Mouse (Mus musculus) CH12.LX (cell line): ENCODE results near the gene Zc3hav1l.

Source experiments
- CHD1 ChIP-seq: IDR thresholded peaks from 2 replicates; pipeline ENCODE4 v1.6.1; 2012; ENCODE audit warnings: low read depth, low read length, improper control_type of control experiment, inconsistent platforms
- CTCF ChIP-seq, 2 experiments: IDR thresholded peaks in 1 of 2; conservative IDR thresholded peaks in 1 of 2; 2 replicates each; pipeline ENCODE4 v1.5.1; 2011 to 2012; ENCODE audit warnings: low read depth in 2 of 2, low read length in 2 of 2, improper control_type of control experiment in 1 of 2, inconsistent platforms in 1 of 2, mild to moderate bottlenecking in 1 of 2, moderate library complexity in 1 of 2
- EP300 ChIP-seq: IDR thresholded peaks from 2 replicates; pipeline ENCODE4 v1.6.1; 2011; ENCODE audit warnings: low read length, improper control_type of control experiment
- GABPA ChIP-seq: IDR thresholded peaks from 2 replicates; pipeline ENCODE4 v1.6.1; 2012; ENCODE audit warnings: low read depth, low read length, improper control_type of control experiment, inconsistent platforms; ENCODE audit not compliant: insufficient replicate concordance
- MAFK ChIP-seq: IDR thresholded peaks from 2 replicates; pipeline ENCODE4 v1.6.1; 2011; ENCODE audit warnings: low read length, improper control_type of control experiment; ENCODE audit not compliant: insufficient replicate concordance
- MEF2A ChIP-seq: IDR thresholded peaks from 2 replicates; pipeline ENCODE4 v1.6.1; 2014; ENCODE audit warnings: low read depth, mild to moderate bottlenecking, inconsistent platforms, low read length, improper control_type of control experiment, borderline replicate concordance
- MXI1 ChIP-seq: IDR thresholded peaks from 2 replicates; pipeline ENCODE4 v1.6.1; 2011; ENCODE audit warnings: mild to moderate bottlenecking, low read depth, low read length, improper control_type of control experiment
- MYC ChIP-seq: IDR thresholded peaks from 2 replicates; pipeline ENCODE4 v1.6.1; 2011; ENCODE audit warnings: low read depth, mild to moderate bottlenecking, improper control_type of control experiment, low read length
- USF1 ChIP-seq: IDR thresholded peaks from 2 replicates; pipeline ENCODE4 v1.6.1; 2014; ENCODE audit warnings: low read depth, mild to moderate bottlenecking, inconsistent platforms, low read length, improper control_type of control experiment
- ZC3H11A ChIP-seq: IDR thresholded peaks from 2 replicates; pipeline ENCODE4 v1.6.1; 2012; ENCODE audit warnings: low read depth, mild to moderate bottlenecking, inconsistent platforms, low read length, improper control_type of control experiment
- ZNF384 ChIP-seq: IDR thresholded peaks from 2 replicates; pipeline ENCODE4 v1.6.1; 2012; ENCODE audit warnings: low read depth, low read length, improper control_type of control experiment, inconsistent platforms

GRCm38 (mm10) chr6:38343581-38343980 lies 44.5 kb upstream of the Zc3hav1l start:
- no peak for TF ChIP-seq CTCF (conservative IDR thresholded peaks at IDR 0.05 in 1 of 2, IDR thresholded peaks at IDR 0.05 in 1 of 2; ENCODE audit: low read depth in 2 of 2, low read length in 2 of 2)
- TF ChIP-seq ZC3H11A: no peak
- TF ChIP-seq EP300: no peak
- no peak for TF ChIP-seq CHD1
- TF ChIP-seq USF1: no peak
- TF ChIP-seq GABPA: no peak
- no peak for TF ChIP-seq MXI1
- no peak for TF ChIP-seq MAFK
- no peak for TF ChIP-seq MEF2A
- no peak for TF ChIP-seq ZNF384
- TF ChIP-seq MYC: no peak
